In genomic region chr15:89195261-89195681, GRCm38 (mm10) we compare ENCODE assay signal across 8 mouse cellular contexts. TPM values are rescaled to one million over a fixed set of nuclear protein-coding genes. Genes with fewer than 3 reads are reported as not detected.
DNase-seq lines count a peak whose midpoint lies in the region; ATAC-seq and TF ChIP-seq lines count a peak whose summit lies in the region.

No protein-coding gene starts in this region.

- H3K36me3 ChIP-seq in heart, embryonic 14.5 days (ENCODE audit: control insufficient read depth, insufficient read depth, low read length), result 0 out of 2 replicates have a peak, but pooled peaks cover under 1% of the 10 kb centered on the region
- H3K36me3 ChIP-seq in forebrain, postnatal 0 days (ENCODE audit: insufficient read depth), result peaks cover 10% of the 10 kb centered on the region
- H3K36me3 ChIP-seq in liver, embryonic 13.5 days, result 0 out of 2 replicates have a peak, but pooled peaks cover under 1% of the 10 kb centered on the region

- DNase-seq in heart, adult 18-20 months, result no peak
- peak; percentile 41 for DNase-seq in MN1 (ENCODE audit: low spot score)
- DNase-seq in forebrain, postnatal 0 days, result peak; percentile 55
- no peak for DNase-seq in liver, embryonic 13.5 days
- DNase-seq in thymus, postnatal 4 days, result peak; percentile 52
- no peak for DNase-seq in gastrocnemius, postnatal 14 days
- DNase-seq in adrenal gland, adult 2 months, result no peak

- H3K27ac ChIP-seq in heart, embryonic 14.5 days (replicated peaks in 1 of 2; ENCODE audit: control insufficient read depth in 1 of 2, insufficient read depth in 1 of 2, low read depth in 2 of 2, low read length in 2 of 2), result peak overlapping the region; percentile 97 to 99
- peak overlapping the region; percentile 99 for H3K27ac ChIP-seq in forebrain, postnatal 0 days (ENCODE audit: low read depth, low read length)
- peak overlapping the region; percentile 98 for H3K27ac ChIP-seq in liver, embryonic 13.5 days

- no peak for ATAC-seq in heart, embryonic 14.5 days (ENCODE audit: insufficient number of reproducible peaks, insufficient read depth, low FRiP score, low read depth)
- no peak for ATAC-seq in forebrain, postnatal 0 days
- ATAC-seq in liver, embryonic 13.5 days (ENCODE audit: low read depth), result no peak

- H3K9me3 ChIP-seq in heart, embryonic 14.5 days (ENCODE audit: control insufficient read depth, low read length), result no peaks in the 10 kb centered on the region
- no peaks in the 10 kb centered on the region for H3K9me3 ChIP-seq in forebrain, postnatal 0 days (ENCODE audit: low read length)
- H3K9me3 ChIP-seq in liver, embryonic 13.5 days (replicated peaks), result no peaks in the 10 kb centered on the region

- H3K4me3 ChIP-seq in heart, embryonic 14.5 days (ENCODE audit: control insufficient read depth in 1 of 2, insufficient read depth in 1 of 2, low read depth in 1 of 2, low read length in 2 of 2), result peak overlapping the region in 1 of 2 experiments; percentile 96; a peak in 3 of 4 replicates
- peak overlapping the region; percentile 94 for H3K4me3 ChIP-seq in forebrain, postnatal 0 days (ENCODE audit: low read depth, low read length)
- H3K4me3 ChIP-seq in liver, embryonic 13.5 days (replicated peaks), result peak overlapping the region; percentile 94

- peaks cover 8 to 15% of the 10 kb centered on the region in 2 experiments for H3K4me1 ChIP-seq in heart, embryonic 14.5 days (ENCODE audit: control insufficient read depth in 2 of 2, insufficient read depth in 2 of 2, low read length in 2 of 2)
- H3K4me1 ChIP-seq in forebrain, postnatal 0 days (ENCODE audit: insufficient read depth), result peaks cover 10% of the 10 kb centered on the region
- H3K4me1 ChIP-seq in liver, embryonic 13.5 days (replicated peaks), result peaks cover 28% of the 10 kb centered on the region

- 30% methylated on average over 6 of the region's 6 CpGs for WGBS in heart, embryonic 14.5 days
- 29% methylated on average over 6 of the region's 6 CpGs for WGBS in forebrain, postnatal 0 days
- 21% methylated on average over 6 of the region's 6 CpGs for WGBS in liver, embryonic 13.5 days (ENCODE audit: insufficient replicate concordance)

- no peak for TF ChIP-seq CTCF in forebrain, postnatal 0 days (IDR thresholded peaks at IDR 0.05; ENCODE audit: low read depth)

- no peaks in the 10 kb centered on the region for H3K27me3 ChIP-seq in heart, embryonic 14.5 days (ENCODE audit: control insufficient read depth, insufficient read depth, low read length)
- H3K27me3 ChIP-seq in forebrain, postnatal 0 days (ENCODE audit: insufficient read depth, low read length), result no peaks in the 10 kb centered on the region
- H3K27me3 ChIP-seq in liver, embryonic 13.5 days, result no peaks in the 10 kb centered on the region

- peak overlapping the region; percentile 99 for H3K9ac ChIP-seq in heart, embryonic 14.5 days (ENCODE audit: low read length)
- H3K9ac ChIP-seq in forebrain, postnatal 0 days, result peak overlapping the region; percentile 96
- H3K9ac ChIP-seq in liver, embryonic 13.5 days, result peak overlapping the region; percentile 98

- peak overlapping the region; percentile 83 for H3K4me2 ChIP-seq in heart, embryonic 14.5 days (ENCODE audit: low read length)
- peak overlapping the region; percentile 68 for H3K4me2 ChIP-seq in forebrain, postnatal 0 days (ENCODE audit: low read depth)
- peak overlapping the region; percentile 81 for H3K4me2 ChIP-seq in liver, embryonic 13.5 days

- intact Hi-C loops in gastrocnemius, postnatal 14 days (cut with DNase I; ENCODE audit: low total_unique reads), result no loop called here

RNA-seq across cellular contexts. Expression of gene Dennd6b, which starts 1.0 kb away (rescaled TPM):
- polyA plus RNA-seq in heart, embryonic 14.5 days (2014; fragmentation: Nextera tagmentation; extraction: Ambion mirVana), result 14.8 and 16.6 TPM in 2 replicates
- 1 to 10 TPM; 8.3 to 9.6 TPM for total RNA-seq in heart, adult 18-20 months (2021)
- 73.7 and 89.6 TPM in 2 replicates for total RNA-seq in forebrain, postnatal 0 days (2014; rRNA removed)
- 43.4 and 53.3 TPM in 2 replicates for polyA plus RNA-seq in forebrain, postnatal 0 days (2015; fragmentation: Nextera tagmentation; extraction: Ambion mirVana)
- polyA plus RNA-seq in liver, embryonic 13.5 days (2015; fragmentation: Nextera tagmentation; extraction: Ambion mirVana), result 3.0 and 3.2 TPM in 2 replicates
- 1 to 10 TPM; 4.1 to 5.4 TPM for total RNA-seq in gastrocnemius, postnatal 14 days (2021)
- total RNA-seq in adrenal gland, adult 2 months (2021), result 1 to 10 TPM; 5.2 to 5.7 TPM
- polyA plus RNA-seq in adrenal gland, adult 2 months (2012; rRNA removed), result 24.0 and 24.9 TPM in 2 replicates

RNA-seq across cellular contexts. Expression of gene Plxnb2, which starts 14.7 kb away (rescaled TPM):
- 87.4 and 99.3 TPM in 2 replicates for polyA plus RNA-seq in heart, embryonic 14.5 days (2014; fragmentation: Nextera tagmentation; extraction: Ambion mirVana)
- total RNA-seq in heart, adult 18-20 months (2021), result 10 to 100 TPM; 76.7 to 83.5 TPM
- 126 and 138 TPM in 2 replicates for total RNA-seq in forebrain, postnatal 0 days (2014; rRNA removed)
- polyA plus RNA-seq in forebrain, postnatal 0 days (2015; fragmentation: Nextera tagmentation; extraction: Ambion mirVana), result 45.2 and 52.8 TPM in 2 replicates
- 20.2 and 21.2 TPM in 2 replicates for polyA plus RNA-seq in liver, embryonic 13.5 days (2015; fragmentation: Nextera tagmentation; extraction: Ambion mirVana)
- 10 to 100 TPM; 20.9 to 23.8 TPM for total RNA-seq in gastrocnemius, postnatal 14 days (2021)
- 100 to 1,000 TPM in 1 of 2 experiments, 10 to 100 TPM in 1; 94.8 to 118 TPM for total RNA-seq in adrenal gland, adult 2 months (2021)
- 168 and 182 TPM in 2 replicates for polyA plus RNA-seq in adrenal gland, adult 2 months (2012; rRNA removed)

RNA-seq across cellular contexts. Expression of gene Ppp6r2, which starts 16.1 kb away (rescaled TPM):
- polyA plus RNA-seq in heart, embryonic 14.5 days (2014; fragmentation: Nextera tagmentation; extraction: Ambion mirVana), result 21.9 and 22.9 TPM in 2 replicates
- total RNA-seq in heart, adult 18-20 months (2021), result 10 to 100 TPM; 75.1 to 76.9 TPM
- total RNA-seq in forebrain, postnatal 0 days (2014; rRNA removed), result 252 and 296 TPM in 2 replicates
- polyA plus RNA-seq in forebrain, postnatal 0 days (2015; fragmentation: Nextera tagmentation; extraction: Ambion mirVana), result 70.0 and 77.2 TPM in 2 replicates
- polyA plus RNA-seq in liver, embryonic 13.5 days (2015; fragmentation: Nextera tagmentation; extraction: Ambion mirVana), result 16.2 and 17.1 TPM in 2 replicates
- total RNA-seq in gastrocnemius, postnatal 14 days (2021), result 10 to 100 TPM; 56.2 to 57.3 TPM
- total RNA-seq in adrenal gland, adult 2 months (2021), result 10 to 100 TPM; 38.6 to 54.4 TPM
- polyA plus RNA-seq in adrenal gland, adult 2 months (2012; rRNA removed), result 565 and 749 TPM in 2 replicates

RNA-seq across cellular contexts. Expression of gene Mapk11, which starts 45.8 kb away (rescaled TPM):
- 2.5 and 3.2 TPM in 2 replicates for polyA plus RNA-seq in heart, embryonic 14.5 days (2014; fragmentation: Nextera tagmentation; extraction: Ambion mirVana)
- total RNA-seq in heart, adult 18-20 months (2021), result 1 to 10 TPM; 2.7 to 3.0 TPM
- 35.2 and 35.8 TPM in 2 replicates for total RNA-seq in forebrain, postnatal 0 days (2014; rRNA removed)
- 16.2 and 21.3 TPM in 2 replicates for polyA plus RNA-seq in forebrain, postnatal 0 days (2015; fragmentation: Nextera tagmentation; extraction: Ambion mirVana)
- polyA plus RNA-seq in liver, embryonic 13.5 days (2015; fragmentation: Nextera tagmentation; extraction: Ambion mirVana), result 0.76 and 0.78 TPM in 2 replicates
- total RNA-seq in gastrocnemius, postnatal 14 days (2021), result 1 to 10 TPM; 1.7 TPM
- total RNA-seq in adrenal gland, adult 2 months (2021), result 1 to 10 TPM; 2.5 to 3.6 TPM
- polyA plus RNA-seq in adrenal gland, adult 2 months (2012; rRNA removed), result 4.1 and 4.4 TPM in 2 replicates

RNA-seq across cellular contexts. Expression of gene Mapk12, which starts 54.8 kb away (rescaled TPM):
- 21.0 and 23.0 TPM in 2 replicates for polyA plus RNA-seq in heart, embryonic 14.5 days (2014; fragmentation: Nextera tagmentation; extraction: Ambion mirVana)
- total RNA-seq in heart, adult 18-20 months (2021), result 10 to 100 TPM; 24.4 to 24.8 TPM
- total RNA-seq in forebrain, postnatal 0 days (2014; rRNA removed), result 1.8 and 3.4 TPM in 2 replicates
- 2.0 and 2.8 TPM in 2 replicates for polyA plus RNA-seq in forebrain, postnatal 0 days (2015; fragmentation: Nextera tagmentation; extraction: Ambion mirVana)
- 1.5 and 1.7 TPM in 2 replicates for polyA plus RNA-seq in liver, embryonic 13.5 days (2015; fragmentation: Nextera tagmentation; extraction: Ambion mirVana)
- 100 to 1,000 TPM in 1 of 2 experiments, 10 to 100 TPM in 1; 91.5 to 104 TPM for total RNA-seq in gastrocnemius, postnatal 14 days (2021)
- 10 to 100 TPM in 1 of 2 experiments, 1 to 10 TPM in 1; 6.7 to 10.2 TPM for total RNA-seq in adrenal gland, adult 2 months (2021)
- polyA plus RNA-seq in adrenal gland, adult 2 months (2012; rRNA removed), result 5.9 and 9.1 TPM in 2 replicates

Comparison
In these comparisons a context has a peak if more than half of its experiments do, and no peak if none do; other contexts are left out.
1. DNase-seq: peak in MN1 (single experiment), forebrain, postnatal 0 days (single experiment) and thymus, postnatal 4 days (single experiment); none in heart, adult 18-20 months (0 of 2), liver, embryonic 13.5 days (single experiment), gastrocnemius, postnatal 14 days (single experiment) and adrenal gland, adult 2 months (single experiment).
2. Peak in every context shown above with its lines, with median percentiles within 50 percentile points of each other: H3K27ac ChIP-seq, H3K4me2 ChIP-seq and H3K9ac ChIP-seq.